Mouse (Mus musculus) lung, adult 18-20 months (tissue): ENCODE results near the gene Cirbp.
A peak's percentile ranks its signal among the peaks of the same experiment; 100 is the strongest.

Experiments used
- DNase-seq, 2 experiments: peaks; one replicate each; pipeline ENCODE4 v3.0.0; 2022; ENCODE audit warnings: mixed read lengths in 2 of 2

Cirbp gene

GRCm38 (mm10) chr10:80165392-80166128 lies at the start of gene Cirbp:
TSS of gene Cirbp (plus strand) at chr10:80165985.
- peak in 1 of 2 experiments; percentile 31 for DNase-seq

- peak in 1 of 2 experiments; percentile 26 for DNase-seq
Measured at GRCm38 (mm10) chr10:80116563-80116926, 49.2 kb upstream of the Cirbp start.

DNA sequence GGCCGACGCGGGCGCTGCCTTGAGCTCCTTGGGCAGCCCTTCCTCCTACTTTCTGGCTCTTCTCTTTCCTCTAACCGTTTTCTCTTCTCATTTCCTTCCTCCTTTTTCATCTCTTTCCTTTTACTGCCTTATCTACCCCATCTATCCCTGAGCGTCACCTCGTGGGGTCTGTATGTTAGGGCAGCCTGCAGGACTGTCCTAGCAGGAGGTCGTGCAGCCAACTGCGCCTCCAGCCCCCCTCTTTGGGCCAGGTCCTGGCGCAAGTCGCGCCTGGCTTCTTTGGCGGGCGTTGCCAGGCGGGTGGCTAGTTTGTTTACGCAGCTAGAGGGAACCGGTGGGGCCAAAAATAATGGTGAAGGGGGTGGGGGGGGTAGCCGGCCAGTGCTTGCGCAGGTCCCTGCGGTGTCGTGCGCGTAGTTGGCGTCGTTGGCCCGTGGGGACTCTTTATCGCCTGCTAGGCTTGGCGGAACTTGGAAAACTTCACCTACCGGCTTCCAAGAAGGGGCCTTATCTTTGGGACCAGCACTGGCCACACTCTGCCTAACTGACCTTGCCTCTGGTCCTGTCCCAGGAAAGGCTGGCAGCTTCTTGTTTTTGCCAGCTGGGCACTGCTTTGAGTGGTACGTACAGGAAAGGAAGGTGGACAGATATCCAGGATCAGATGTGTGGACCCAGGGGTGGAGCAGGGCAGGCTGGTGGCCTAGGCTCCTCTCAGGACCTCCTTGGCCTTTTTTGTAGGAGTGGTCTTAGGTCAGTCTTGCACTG lies 48.7 kb upstream of the Cirbp start:
- DNase-seq = peak; percentile 73 to 80

DNA sequence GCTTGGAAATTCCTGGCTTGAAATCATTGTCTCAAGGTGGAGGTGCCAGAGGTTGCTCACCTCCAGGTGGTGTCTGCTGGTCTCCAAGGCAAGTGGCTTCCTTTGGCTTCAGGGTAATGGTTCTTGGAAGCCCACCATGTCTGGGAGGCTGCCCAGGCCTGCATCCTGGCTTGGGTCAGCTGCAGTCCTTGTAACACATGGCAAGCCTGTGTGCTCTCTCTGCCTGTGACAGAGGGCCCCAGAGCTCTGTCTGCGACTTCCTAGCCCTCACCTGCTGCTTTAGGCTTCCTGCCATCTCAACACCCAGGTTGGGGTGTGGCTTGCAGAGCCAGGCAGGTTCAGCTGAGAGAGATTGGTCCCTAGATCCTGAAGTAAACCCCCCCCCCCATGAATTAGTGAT lies 48.0 kb upstream of the Cirbp start:
- DNase-seq = no peak

DNA sequence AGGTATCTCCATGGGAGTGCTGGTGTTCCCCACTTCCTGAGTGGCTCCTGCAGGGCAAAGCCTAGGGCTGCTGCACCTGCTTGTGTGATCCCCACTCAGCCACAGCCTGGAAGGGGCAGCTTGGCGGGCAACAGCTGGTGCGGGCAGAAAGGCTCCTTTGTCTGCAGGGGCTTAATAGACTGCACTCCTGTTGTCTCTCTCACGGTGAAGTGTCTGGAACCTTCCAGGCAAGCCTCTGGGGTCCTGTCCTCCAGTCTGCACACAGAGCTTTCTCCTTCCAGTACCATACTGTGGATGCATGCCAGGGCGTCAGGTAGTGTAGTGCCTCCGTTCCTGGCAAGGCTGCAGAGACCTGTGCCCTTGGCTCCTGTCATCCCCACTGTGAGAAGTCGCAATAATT lies 47.2 kb upstream of the Cirbp start:
- no peak for DNase-seq

GRCm38 (mm10) chr10:80120146-80120545 lies 45.6 kb upstream of the Cirbp start:
- DNase-seq = no peak

DNA sequence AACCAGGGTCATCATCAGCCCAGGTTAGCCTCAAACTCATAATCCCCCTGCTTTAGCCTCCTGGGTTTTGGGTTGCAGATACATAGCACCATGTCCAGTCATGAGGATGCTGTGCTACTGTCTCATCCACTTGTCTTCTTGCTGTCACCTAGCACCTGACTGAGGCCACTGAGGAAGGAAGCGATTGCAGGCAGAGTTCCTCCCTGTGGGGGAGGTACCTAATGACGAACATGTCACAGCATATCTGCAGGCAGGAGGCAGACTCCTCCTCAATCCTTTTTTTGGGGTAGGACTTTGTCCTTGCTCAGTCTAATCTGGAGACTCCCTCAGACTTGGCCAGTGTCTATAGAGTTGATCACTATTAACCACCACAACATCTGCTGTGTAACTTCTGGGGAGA lies 44.1 kb upstream of the Cirbp start:
- DNase-seq = no peak

- no peak for DNase-seq
Measured at GRCm38 (mm10) chr10:80123932-80124562, 41.7 kb upstream of the Cirbp start.

GRCm38 (mm10) chr10:80127920-80128319 lies 37.9 kb upstream of the Cirbp start:
- no peak for DNase-seq

DNA sequence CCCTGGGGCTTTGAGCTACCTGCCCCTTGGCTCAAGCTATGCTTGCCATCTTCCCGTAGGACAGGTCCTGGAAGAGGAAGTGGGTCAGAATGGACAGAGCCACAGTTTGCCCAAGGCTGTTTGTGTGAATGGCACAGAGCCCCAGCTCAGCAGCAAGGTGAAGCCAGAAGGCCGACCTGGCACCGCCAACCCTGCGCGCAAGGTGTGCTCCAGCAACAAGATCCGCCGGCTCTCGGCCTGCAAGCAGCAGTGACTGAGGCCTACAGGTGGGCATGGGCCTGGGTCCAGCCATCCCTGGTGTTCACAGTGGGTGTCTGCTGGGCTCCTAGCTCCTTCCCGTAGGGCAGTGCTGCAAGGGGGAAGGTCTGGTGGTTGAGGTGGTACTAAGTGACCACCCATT lies 35.9 kb upstream of the Cirbp start:
- no peak for DNase-seq

DNA sequence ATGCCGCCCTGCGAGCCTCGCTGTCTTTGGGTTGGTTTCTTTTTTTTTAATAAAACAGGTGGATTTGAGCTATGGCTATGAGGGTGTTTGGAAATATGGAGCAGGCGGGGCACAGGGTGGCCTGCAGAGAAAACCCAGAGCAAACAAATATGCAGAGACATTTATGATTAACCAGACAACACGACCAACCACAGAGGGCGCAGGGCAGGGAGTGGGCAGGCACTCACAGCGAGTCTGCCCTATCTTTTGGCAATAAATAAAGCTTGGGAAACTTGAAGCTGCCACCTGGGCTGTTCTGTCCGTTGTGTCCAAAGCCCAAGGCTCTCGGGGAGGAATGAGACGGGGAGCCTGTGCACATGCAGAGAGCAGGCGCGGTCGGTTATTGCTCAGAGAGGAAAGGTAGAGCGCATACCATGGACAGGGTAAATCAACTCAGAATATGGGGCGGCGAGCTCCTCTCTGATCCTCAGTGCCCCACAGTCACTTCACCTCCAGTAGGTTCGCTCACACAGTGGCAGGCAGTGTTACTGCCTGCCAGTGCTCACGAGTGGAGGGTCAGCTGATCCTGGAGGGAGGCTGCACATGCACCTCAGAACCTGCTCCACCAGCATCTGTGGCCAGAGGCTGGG lies 35.3 kb upstream of the Cirbp start:
- no peak for DNase-seq

GRCm38 (mm10) chr10:80131316-80131951 lies 34.4 kb upstream of the Cirbp start:
- DNase-seq = no peak

DNA sequence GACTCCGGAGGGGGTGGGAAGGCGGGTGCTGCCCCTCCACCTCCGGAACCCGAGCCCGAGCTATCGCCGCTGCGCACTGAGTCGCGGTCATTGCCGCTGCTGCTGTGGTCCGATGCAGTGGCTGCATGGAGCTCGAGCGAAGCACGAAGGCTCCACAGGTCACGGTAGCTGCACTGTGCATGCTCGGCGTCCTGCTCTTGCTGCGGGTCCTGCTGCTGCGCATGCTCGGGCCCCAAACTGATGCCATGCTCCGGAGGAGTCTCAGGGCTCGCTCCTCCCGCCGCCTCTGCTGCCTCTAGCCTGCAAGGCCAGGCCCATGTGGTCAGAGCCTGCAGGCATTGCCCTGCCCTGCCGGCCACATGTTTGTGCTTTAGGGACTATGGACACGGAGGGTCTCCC lies 33.8 kb upstream of the Cirbp start:
- DNase-seq = no peak

DNA sequence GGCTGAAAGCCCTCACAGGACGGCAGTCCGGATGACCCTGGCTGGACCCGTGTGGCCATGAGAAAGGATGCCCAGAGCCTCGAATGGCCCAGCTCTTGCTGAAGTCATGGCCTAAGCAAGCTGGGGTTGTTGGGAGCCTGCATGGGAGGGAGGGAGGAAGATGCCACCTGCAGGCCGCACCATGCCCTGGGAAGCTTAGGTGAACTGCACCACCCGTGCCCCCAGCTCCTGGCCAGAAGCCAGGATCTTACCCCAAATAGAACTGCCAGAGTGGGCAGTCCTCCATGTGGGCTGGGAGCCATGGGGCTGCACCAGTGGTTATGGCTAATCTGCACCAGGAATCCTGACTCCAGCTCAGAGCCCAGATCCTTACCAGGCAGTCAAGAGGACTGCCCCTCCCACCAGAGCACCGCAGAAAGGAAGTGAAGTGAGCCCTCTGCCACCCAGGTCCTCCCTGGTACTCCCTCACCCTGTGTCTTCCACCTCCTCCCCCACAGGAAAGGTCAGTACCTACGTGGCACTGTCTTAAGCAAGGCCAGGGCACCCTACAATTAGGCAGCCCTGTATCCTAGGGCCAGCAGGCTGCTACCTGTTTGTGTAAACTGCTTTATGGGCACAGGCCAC lies 32.4 kb upstream of the Cirbp start:
- DNase-seq = no peak

DNA sequence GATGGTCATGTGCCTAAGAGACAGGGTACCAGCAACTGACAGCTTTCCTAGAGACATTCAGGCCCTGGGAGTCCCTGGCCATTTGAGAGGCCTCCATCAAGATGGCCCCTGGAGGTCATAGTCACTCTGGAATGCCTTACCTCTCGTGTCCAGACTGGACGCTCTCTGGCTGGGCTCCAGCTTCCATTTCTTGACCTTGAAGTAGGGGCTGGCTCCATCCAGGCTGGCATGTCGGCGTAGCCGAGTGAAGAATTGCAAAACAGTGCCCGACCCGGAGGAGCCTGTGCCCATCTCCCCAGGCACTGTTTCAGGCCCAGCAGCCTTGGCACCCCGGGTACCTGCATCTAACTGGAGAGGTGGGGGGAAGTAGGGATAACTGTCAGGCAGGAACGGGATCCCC lies 31.4 kb upstream of the Cirbp start:
- DNase-seq = peak in 1 of 2 experiments; percentile 52

GRCm38 (mm10) chr10:80135161-80135560 lies 30.6 kb upstream of the Cirbp start:
- DNase-seq = no peak

GRCm38 (mm10) chr10:80135641-80136040 lies 30.1 kb upstream of the Cirbp start:
- no peak for DNase-seq

DNA sequence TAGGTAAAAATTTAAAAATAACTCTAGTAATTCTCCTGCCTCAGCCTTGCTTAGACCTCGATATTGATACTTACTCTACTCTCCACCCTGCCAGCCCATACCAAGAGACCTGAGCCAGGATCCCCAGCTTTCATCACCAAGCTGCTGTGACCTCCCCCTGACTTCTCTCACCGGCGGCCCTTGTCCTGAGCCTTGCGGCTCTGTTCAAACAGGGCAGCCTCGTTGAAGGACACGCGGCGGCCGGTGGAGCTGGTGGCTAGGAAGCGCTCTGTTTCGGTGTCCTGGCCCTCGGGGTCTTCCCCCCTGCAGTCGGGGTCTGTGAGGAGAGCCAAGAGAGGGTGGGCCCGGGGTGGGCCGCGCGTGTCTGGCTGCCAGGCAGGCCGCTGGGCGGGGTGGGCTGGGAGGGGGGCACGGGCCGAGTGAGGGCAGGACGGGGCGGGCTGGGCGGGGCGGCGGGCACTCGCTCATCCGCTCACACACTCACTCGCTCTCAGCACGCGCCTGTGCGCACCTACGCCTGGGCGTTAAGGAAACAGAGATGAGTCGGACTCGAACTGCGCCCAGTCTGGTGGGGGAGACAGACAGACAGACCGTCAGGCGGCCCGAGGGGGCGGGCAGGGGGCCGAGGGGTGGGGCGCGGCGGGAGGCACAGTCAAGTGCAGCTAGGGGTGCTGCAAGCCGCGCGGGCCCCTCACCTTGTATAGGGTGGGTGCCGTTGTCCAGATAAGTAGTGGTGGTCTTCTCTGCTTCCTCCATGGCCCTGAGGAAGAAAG lies 29.4 kb upstream of the Cirbp start:
- no peak for DNase-seq

GRCm38 (mm10) chr10:80136952-80137625 lies 28.7 kb upstream of the Cirbp start:
- peak; percentile 66 to 75 for DNase-seq

DNA sequence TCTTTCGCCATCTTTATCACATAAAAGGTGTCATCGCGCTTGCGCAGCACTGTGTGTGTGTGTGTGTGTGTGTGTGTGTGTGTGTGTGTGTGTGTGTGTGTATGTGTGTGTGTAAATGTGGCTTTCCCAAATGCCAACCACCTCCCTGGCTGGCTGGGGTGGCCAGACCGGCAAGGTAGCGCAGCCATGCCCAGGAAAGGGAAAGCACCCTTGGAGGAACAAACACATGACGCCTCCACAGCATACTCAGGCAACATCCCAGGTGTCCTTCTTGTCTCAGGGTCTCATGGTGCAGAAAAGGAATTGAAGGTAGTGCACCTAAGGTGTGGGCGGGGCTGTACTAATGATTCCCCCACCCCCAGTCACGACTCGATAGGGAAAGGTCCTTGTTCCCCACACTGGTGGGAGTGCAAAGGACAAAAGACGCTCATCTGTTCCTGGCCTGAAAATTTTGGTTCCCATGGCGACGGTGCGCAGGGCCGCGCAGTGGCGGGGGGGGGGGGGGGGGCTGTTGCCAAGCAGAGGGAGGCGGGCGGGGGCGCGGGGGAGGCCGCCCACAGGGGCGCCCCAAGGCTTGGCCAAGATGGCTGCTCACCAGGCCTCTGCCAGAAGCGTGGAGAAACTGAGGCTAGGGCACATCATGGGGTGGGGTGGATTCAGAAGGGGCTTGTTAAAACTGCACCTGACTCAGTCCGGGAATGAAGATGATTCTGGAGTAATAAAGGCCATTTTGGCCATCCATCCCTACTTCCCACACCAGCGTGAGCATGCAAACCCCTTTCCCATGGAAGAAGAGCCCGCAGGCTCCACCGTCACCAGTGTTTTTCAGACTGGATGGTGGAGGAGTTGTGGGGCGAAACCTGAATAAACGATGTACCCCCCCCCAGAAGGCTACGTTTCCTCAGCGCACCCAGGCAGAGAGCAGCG lies 27.9 kb upstream of the Cirbp start:
- peak in 1 of 2 experiments; percentile 40 for DNase-seq
